Mouse (Mus musculus) heart, embryonic 16.5 days (tissue): ENCODE results near the gene Tirap. TPM values are rescaled to one million over a fixed set of nuclear protein-coding genes. Genes with fewer than 3 reads are reported as not detected.

ENCODE experiments used
- ATAC-seq: fragments of 200-750 bp; cut with Nextera tagmentation; replicated peaks from 2 replicates; pipeline ENCODE4 v1.8.0; 2017; ENCODE audit warnings: moderate number of reproducible peaks; ENCODE audit not compliant: insufficient read depth, low FRiP score; ENCODE audit errors: extremely low read depth
- H3K27ac ChIP-seq: fragments of 300-500 bp; sonication (generic); 2 replicates; pipeline ENCODE4 v1.5.1; 2014; ENCODE audit warnings: mild to moderate bottlenecking, low read length, control low read depth, moderate library complexity
- H3K27me3 ChIP-seq: fragments of 300-500 bp; sonication (generic); 2 replicates; pipeline ENCODE4 v1.6.1; 2014; ENCODE audit warnings: low read length, mixed read lengths; ENCODE audit not compliant: control insufficient read depth, insufficient read depth
- H3K36me3 ChIP-seq: fragments of 300-500 bp; sonication (generic); 2 replicates; pipeline ENCODE4 v1.6.1; 2014; ENCODE audit not compliant: control insufficient read depth, insufficient read depth
- H3K4me1 ChIP-seq: fragments of 300-500 bp; sonication (generic); 2 replicates; pipeline ENCODE4 v1.6.1; 2014; ENCODE audit warnings: low read length, mixed read lengths; ENCODE audit not compliant: control insufficient read depth, insufficient read depth
- H3K4me2 ChIP-seq: fragments of 300-500 bp; sonication (generic); 2 replicates; pipeline ENCODE4 v1.6.1; 2014; ENCODE audit warnings: low read depth, mild to moderate bottlenecking, control low read depth, low read length
- H3K4me3 ChIP-seq: fragments of 300-500 bp; sonication (generic); 2 replicates; pipeline ENCODE4 v1.5.1; 2014; ENCODE audit warnings: mild to moderate bottlenecking, control low read depth, low read length
- H3K9ac ChIP-seq: fragments of 300-500 bp; sonication (generic); 2 replicates; pipeline ENCODE4 v1.6.1; 2014; ENCODE audit warnings: low read length, control low read depth
- H3K9me3 ChIP-seq: fragments of 300-500 bp; sonication (generic); replicated peaks from 2 replicates; pipeline ENCODE4 v1.6.1; 2016; ENCODE audit warnings: low read length; ENCODE audit not compliant: control insufficient read depth
- WGBS: fragments of 180-500 bp; shearing (Covaris S2); extraction: QIAGEN DNeasy Blood & Tissue Kit; methylation state at CpG from one replicate; pipeline ENCODE4 v1.1.7; 2014; 5-methylcytosine and 5-hydroxymethylcytosine counted together
- polyA plus RNA-seq: library from polyadenylated mRNA; unstranded; fragments of >200 nt; fragmentation: Nextera tagmentation; extraction: Ambion mirVana; gene quantifications from 2 replicates; pipeline ENCODE4 v1.2.1, GENCODE M21; 2015

Tirap gene
- polyA plus RNA-seq, 1 experiment from 2014 or later: 8.4 TPM

- no peak for ATAC-seq
- Histone ChIP-seq H3K27ac (no peak overlapping the region), H3K27me3 (no peaks in the 10 kb centered on the region), H3K36me3 (no peaks in the 10 kb centered on the region), H3K9ac (no peak overlapping the region), H3K4me3 (no peak overlapping the region), H3K4me2 (no peak overlapping the region), H3K4me1 (peaks cover 11% of the 10 kb centered on the region), H3K9me3 (no peaks in the 10 kb centered on the region)
- 89% methylated on average over 3 of the region's 3 CpGs for WGBS
Observed at GRCm38 (mm10) chr9:35197625-35198024, 2.5 kb downstream of the Tirap start.

- H3K36me3 ChIP-seq: peaks cover 3% of the 10 kb centered on the region; the same call in 1 of the 2 replicates
- no peak overlapping the region for H3K27ac ChIP-seq
- H3K4me1 ChIP-seq: peaks cover under 1% of the 10 kb centered on the region; the same call in 1 of the 2 replicates
- 82% methylated on average over 3 of the region's 3 CpGs for WGBS
- no peak for ATAC-seq
- H3K4me2 ChIP-seq: no peak overlapping the region
- H3K9ac ChIP-seq: no peak overlapping the region
- H3K27me3 ChIP-seq: no peaks in the 10 kb centered on the region
- no peak overlapping the region for H3K4me3 ChIP-seq
- H3K9me3 ChIP-seq: no peaks in the 10 kb centered on the region
Observed at GRCm38 (mm10) chr9:35194048-35194447, 6.0 kb downstream of the Tirap start.

GRCm38 (mm10) chr9:35192983-35193542 lies 7.0 kb downstream of the Tirap start:
- H3K9me3 ChIP-seq: no peaks in the 10 kb centered on the region
- no peak overlapping the region for H3K4me3 ChIP-seq
- H3K4me2 ChIP-seq: no peak overlapping the region
- peaks cover 9% of the 10 kb centered on the region; the same call in 1 of the 2 replicates for H3K36me3 ChIP-seq
- no peak overlapping the region for H3K27ac ChIP-seq
- no peak overlapping the region for H3K9ac ChIP-seq
- no peaks in the 10 kb centered on the region for H3K27me3 ChIP-seq
- no peaks in the 10 kb centered on the region for H3K4me1 ChIP-seq
- ATAC-seq: no peak
- 77% methylated on average over 11 of the region's 11 CpGs for WGBS

- no peak overlapping the region for H3K27ac ChIP-seq
Observed at GRCm38 (mm10) chr9:35188700-35189099, 11.4 kb downstream of the Tirap start.

GRCm38 (mm10) chr9:35187351-35187903 lies 12.7 kb downstream of the Tirap start:
- no peaks in the 10 kb centered on the region for H3K27me3 ChIP-seq
- H3K4me3 ChIP-seq: no peak overlapping the region
- H3K9me3 ChIP-seq: no peaks in the 10 kb centered on the region
- no peak overlapping the region for H3K27ac ChIP-seq
- H3K36me3 ChIP-seq: peaks cover 17% of the 10 kb centered on the region; the same call in 1 of the 2 replicates
- no peaks in the 10 kb centered on the region for H3K4me1 ChIP-seq
- H3K9ac ChIP-seq: no peak overlapping the region
- 77% methylated on average over 10 of the region's 10 CpGs for WGBS
- ATAC-seq: no peak
- no peak overlapping the region for H3K4me2 ChIP-seq

More at GRCm38 (mm10) chr9:35188700-35189099, 11.4 kb downstream of the Tirap start:
- H3K27me3 ChIP-seq: no peaks in the 10 kb centered on the region
- H3K4me3 ChIP-seq: no peak overlapping the region
- ATAC-seq: peak; percentile 78
- peaks cover 17% of the 10 kb centered on the region; the same call in 1 of the 2 replicates for H3K36me3 ChIP-seq
- no peaks in the 10 kb centered on the region for H3K4me1 ChIP-seq
- no peak overlapping the region for H3K4me2 ChIP-seq
- no peak overlapping the region for H3K9ac ChIP-seq
- H3K9me3 ChIP-seq: no peaks in the 10 kb centered on the region
- 60% methylated on average over 22 of the region's 22 CpGs for WGBS

DNA sequence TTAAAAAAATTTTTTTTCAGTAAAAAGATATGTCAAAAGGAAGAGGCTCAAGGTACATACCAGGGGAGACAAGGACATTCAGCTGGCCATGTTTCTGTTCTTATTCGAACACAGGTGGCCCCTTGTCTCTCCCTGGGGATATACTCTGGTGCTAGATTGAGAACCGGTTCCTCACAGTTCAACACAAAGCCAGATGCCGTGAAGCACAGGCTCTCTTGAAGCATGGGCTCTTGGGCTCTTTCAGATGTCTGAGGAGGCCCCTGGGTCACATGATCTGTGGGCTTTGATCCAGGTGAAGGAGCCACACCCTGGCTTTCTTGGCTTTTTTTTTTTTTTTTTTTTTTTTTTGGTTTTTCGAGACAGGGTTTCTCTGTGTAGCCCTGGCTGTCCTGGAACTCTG lies 13.7 kb downstream of the Tirap start:
- Histone ChIP-seq H3K9me3 (no peaks in the 10 kb centered on the region), H3K27ac (no peak overlapping the region), H3K4me1 (no peaks in the 10 kb centered on the region), H3K9ac (no peak overlapping the region), H3K27me3 (no peaks in the 10 kb centered on the region), H3K36me3 (peaks cover 17% of the 10 kb centered on the region; the same call in 1 of the 2 replicates), H3K4me3 (no peak overlapping the region), H3K4me2 (no peak overlapping the region)
- no peak for ATAC-seq
- WGBS: 71% methylated on average over 4 of the region's 4 CpGs

DNA sequence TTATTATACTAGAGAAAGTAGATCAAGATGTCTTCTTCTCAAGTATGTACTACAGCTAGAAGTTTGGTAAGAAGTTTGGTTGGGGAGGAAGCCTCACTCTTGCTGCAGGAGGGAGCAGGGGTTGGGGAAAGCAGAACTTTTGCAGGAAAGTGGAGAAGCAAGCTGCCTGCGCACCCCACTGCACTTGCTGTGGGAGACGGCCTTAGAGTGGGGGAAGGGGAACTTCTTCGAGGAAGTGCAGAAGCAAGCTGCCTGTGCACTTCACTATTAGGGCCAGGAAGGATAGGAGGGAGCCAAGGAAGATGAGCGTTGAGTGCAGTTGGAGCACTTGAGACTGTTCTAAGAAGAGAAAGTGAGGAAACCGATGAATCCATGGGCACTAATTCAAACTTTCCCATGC lies 16.7 kb downstream of the Tirap start:
- no peak overlapping the region for H3K4me2 ChIP-seq
- H3K9me3 ChIP-seq: no peaks in the 10 kb centered on the region
- no peaks in the 10 kb centered on the region for H3K27me3 ChIP-seq
- no peaks in the 10 kb centered on the region for H3K4me1 ChIP-seq
- H3K4me3 ChIP-seq: no peak overlapping the region
- WGBS: 70% methylated on average over 5 of the region's 5 CpGs
- peaks cover 11% of the 10 kb centered on the region; the same call in 1 of the 2 replicates for H3K36me3 ChIP-seq
- no peak overlapping the region for H3K9ac ChIP-seq
- ATAC-seq: no peak
- H3K27ac ChIP-seq: no peak overlapping the region

- Histone ChIP-seq H3K4me1 (no peaks in the 10 kb centered on the region), H3K9ac (no peak overlapping the region), H3K4me3 (no peak overlapping the region), H3K27ac (no peak overlapping the region), H3K36me3 (peaks cover 6% of the 10 kb centered on the region; the same call in 1 of the 2 replicates), H3K9me3 (no peaks in the 10 kb centered on the region), H3K4me2 (no peak overlapping the region), H3K27me3 (no peaks in the 10 kb centered on the region)
- 53% methylated on average over 2 of the region's 2 CpGs for WGBS
- no peak for ATAC-seq
Observed at GRCm38 (mm10) chr9:35182832-35183231, 17.3 kb downstream of the Tirap start.

- no peak for ATAC-seq
- H3K27ac ChIP-seq: no peak overlapping the region
- peak overlapping the region; percentile 99 for H3K4me2 ChIP-seq
- H3K4me1 ChIP-seq: peaks cover 4% of the 10 kb centered on the region
- peak overlapping the region; percentile 26 for H3K9ac ChIP-seq
- H3K9me3 ChIP-seq: no peaks in the 10 kb centered on the region
- 43% methylated on average over 14 of the region's 14 CpGs for WGBS
- H3K36me3 ChIP-seq: no peaks in the 10 kb centered on the region; the same call in 1 of the 2 replicates
- H3K4me3 ChIP-seq: peak overlapping the region; percentile 86
- H3K27me3 ChIP-seq: no peaks in the 10 kb centered on the region
Observed at GRCm38 (mm10) chr9:35176124-35176659, 23.9 kb downstream of the Tirap start.
